Mouse (Mus musculus): Measurements from ENCODE around the gene Ptprd. TPM values are rescaled to one million over a fixed set of nuclear protein-coding genes. Genes with fewer than 3 reads are reported as not detected.
A peak's percentile ranks its signal among the peaks of the same experiment; 100 is the strongest.

Gene Ptprd
- polyA plus RNA-seq, 1 experiment from 2014 or later, result 14.5 TPM

DNA sequence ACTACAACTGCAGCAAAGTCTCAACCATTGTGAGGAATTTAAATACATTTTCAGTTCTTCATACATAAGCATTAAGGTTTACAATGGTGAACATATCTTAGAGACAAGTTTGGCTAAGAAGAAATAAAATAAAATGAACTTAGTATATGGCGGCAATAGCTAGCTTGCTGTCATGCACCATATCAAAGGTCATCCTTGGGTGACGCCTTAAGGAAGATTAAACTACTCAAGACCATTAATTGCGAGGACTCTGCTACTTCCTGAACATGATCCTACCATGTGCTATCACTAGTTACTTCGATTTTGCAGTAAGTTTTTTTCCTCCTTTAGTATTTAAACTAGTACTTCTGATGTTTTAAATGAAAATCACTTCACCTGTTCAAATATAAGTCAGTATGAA is 1949.0 kb downstream of the Ptprd start:
- ATAC-seq (replicated peaks; ENCODE audit: low FRiP score, low read depth), result no peak

DNA sequence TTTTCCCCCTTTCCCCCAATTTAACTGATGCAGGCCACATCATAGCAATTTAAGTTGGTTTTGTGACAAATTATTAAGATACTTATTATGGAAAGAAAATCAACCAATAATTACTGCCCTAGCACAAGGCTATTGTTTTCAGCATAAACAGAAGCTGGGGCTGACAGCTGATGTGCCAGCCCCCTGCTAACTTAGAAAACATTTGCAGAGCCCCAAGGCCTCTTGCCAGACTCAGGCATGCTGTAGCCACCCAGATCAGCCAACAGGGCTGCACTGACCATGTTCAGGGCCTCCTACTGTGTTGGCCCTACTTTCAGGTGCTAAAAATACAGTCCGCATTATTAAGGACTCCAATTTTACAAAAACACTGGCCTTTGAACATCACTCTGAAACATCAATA is 1951.1 kb downstream of the Ptprd start:
- Histone ChIP-seq H3K4me3 (replicated peaks; ENCODE audit: low read depth, low read length) (no peak overlapping the region), H3K36me3 (ENCODE audit: insufficient read depth, low read length) (no peaks in the 10 kb centered on the region), H3K27me3 (ENCODE audit: insufficient read depth, low read length) (no peaks in the 10 kb centered on the region), H3K4me2 (ENCODE audit: low read length) (no peak overlapping the region), H3K27ac (no peak overlapping the region), H3K4me1 (replicated peaks; ENCODE audit: insufficient read depth, low read length) (no peaks in the 10 kb centered on the region), H3K9ac (ENCODE audit: low read depth, low read length) (no peak overlapping the region), H3K9me3 (replicated peaks; ENCODE audit: low read length) (no peaks in the 10 kb centered on the region)
- ATAC-seq (replicated peaks; ENCODE audit: low FRiP score, low read depth) (no peak), DNase-seq (ENCODE audit: low spot score) (no peak)
- no peak for TF ChIP-seq CTCF (IDR thresholded peaks at IDR 0.05; ENCODE audit: low read depth)
- WGBS, result 94% methylated on average over 1 of the region's 1 CpGs

More for the DNA sequence above, 1949.0 kb downstream of the Ptprd start:
- WGBS, result 85% methylated on average over 4 of the region's 4 CpGs
- H3K4me1 ChIP-seq (replicated peaks; ENCODE audit: insufficient read depth, low read length), result no peaks in the 10 kb centered on the region
- no peak for DNase-seq (ENCODE audit: low spot score)
- no peak overlapping the region for H3K4me2 ChIP-seq (ENCODE audit: low read length)
- no peak overlapping the region for H3K9ac ChIP-seq (ENCODE audit: low read depth, low read length)
- no peaks in the 10 kb centered on the region for H3K36me3 ChIP-seq (ENCODE audit: insufficient read depth, low read length)
- no peak for TF ChIP-seq CTCF (IDR thresholded peaks at IDR 0.05; ENCODE audit: low read depth)
- no peak overlapping the region for H3K27ac ChIP-seq
- no peak overlapping the region for H3K4me3 ChIP-seq (replicated peaks; ENCODE audit: low read depth, low read length)
- no peaks in the 10 kb centered on the region for H3K9me3 ChIP-seq (replicated peaks; ENCODE audit: low read length)
- no peaks in the 10 kb centered on the region for H3K27me3 ChIP-seq (ENCODE audit: insufficient read depth, low read length)

DNA sequence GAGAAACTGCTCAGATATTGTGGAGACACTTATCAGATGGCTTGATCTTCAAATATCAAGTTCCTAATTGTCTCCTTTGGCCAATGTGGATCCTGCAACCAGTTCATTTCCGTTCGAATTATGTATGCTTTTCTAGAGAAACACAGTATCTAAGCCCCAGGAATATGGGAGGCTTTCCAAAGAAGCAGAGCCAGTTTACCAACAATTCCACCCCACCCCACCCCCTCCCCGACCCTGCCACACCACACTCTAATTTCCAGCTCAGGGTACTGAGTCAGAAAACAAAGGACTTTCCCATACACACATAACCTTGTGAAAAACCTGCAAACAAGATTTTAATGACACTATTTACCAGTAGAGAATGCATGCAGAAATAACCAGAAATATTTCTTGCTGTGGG is 1951.5 kb downstream of the Ptprd start:
- Histone ChIP-seq H3K36me3 (ENCODE audit: insufficient read depth, low read length) (no peaks in the 10 kb centered on the region), H3K9ac (ENCODE audit: low read depth, low read length) (no peak overlapping the region), H3K4me2 (ENCODE audit: low read length) (no peak overlapping the region), H3K27ac (no peak overlapping the region), H3K27me3 (ENCODE audit: insufficient read depth, low read length) (no peaks in the 10 kb centered on the region), H3K4me1 (replicated peaks; ENCODE audit: insufficient read depth, low read length) (no peaks in the 10 kb centered on the region), H3K9me3 (replicated peaks; ENCODE audit: low read length) (no peaks in the 10 kb centered on the region), H3K4me3 (replicated peaks; ENCODE audit: low read depth, low read length) (no peak overlapping the region)
- no peak for TF ChIP-seq CTCF (IDR thresholded peaks at IDR 0.05; ENCODE audit: low read depth)
- ATAC-seq (replicated peaks; ENCODE audit: low FRiP score, low read depth), result no peak
- no peak for DNase-seq (ENCODE audit: low spot score)
- WGBS, result 55% methylated on average over 3 of the region's 3 CpGs

DNA sequence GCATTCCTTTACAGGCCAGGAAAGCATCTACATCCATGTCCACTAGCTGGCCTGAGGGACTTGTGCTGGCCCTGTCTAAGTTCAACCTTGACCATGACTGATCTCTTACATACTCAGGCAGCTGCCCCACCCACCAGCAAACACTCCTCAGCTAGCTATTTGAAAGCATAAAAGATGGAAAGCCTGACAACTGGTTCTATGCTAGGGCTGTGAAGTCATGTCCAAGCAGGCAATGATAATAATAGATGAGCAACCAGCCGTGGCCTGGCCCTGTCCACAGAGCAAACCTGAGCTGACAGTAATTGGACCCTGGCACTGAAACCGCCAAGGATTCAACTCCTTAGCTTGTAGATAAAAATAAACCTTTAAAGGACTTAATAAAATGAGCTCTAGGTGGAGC is 1952.1 kb downstream of the Ptprd start:
- H3K4me1 ChIP-seq (replicated peaks; ENCODE audit: insufficient read depth, low read length), result no peaks in the 10 kb centered on the region
- H3K27me3 ChIP-seq (ENCODE audit: insufficient read depth, low read length), result no peaks in the 10 kb centered on the region
- TF ChIP-seq CTCF (IDR thresholded peaks at IDR 0.05; ENCODE audit: low read depth), result no peak
- no peaks in the 10 kb centered on the region for H3K9me3 ChIP-seq (replicated peaks; ENCODE audit: low read length)
- H3K4me2 ChIP-seq (ENCODE audit: low read length), result no peak overlapping the region
- no peak overlapping the region for H3K27ac ChIP-seq
- no peak overlapping the region for H3K4me3 ChIP-seq (replicated peaks; ENCODE audit: low read depth, low read length)
- no peak overlapping the region for H3K9ac ChIP-seq (ENCODE audit: low read depth, low read length)
- peak; percentile 60 for DNase-seq (ENCODE audit: low spot score)
- WGBS, result 15% methylated on average over 2 of the region's 2 CpGs
- peak; percentile 75 for ATAC-seq (replicated peaks; ENCODE audit: low FRiP score, low read depth)
- H3K36me3 ChIP-seq (ENCODE audit: insufficient read depth, low read length), result no peaks in the 10 kb centered on the region

GRCm38 (mm10) chr4:76244371-76244770 is 1967.4 kb downstream of the Ptprd start:
- ATAC-seq (replicated peaks; ENCODE audit: low FRiP score, low read depth), result no peak

GRCm38 (mm10) chr4:76241542-76241941 is 1970.2 kb downstream of the Ptprd start:
- no peaks in the 10 kb centered on the region for H3K36me3 ChIP-seq (ENCODE audit: insufficient read depth, low read length)
- no peak overlapping the region for H3K4me3 ChIP-seq (replicated peaks; ENCODE audit: low read depth, low read length)
- H3K4me2 ChIP-seq (ENCODE audit: low read length), result no peak overlapping the region
- DNase-seq (ENCODE audit: low spot score) (no peak), ATAC-seq (replicated peaks; ENCODE audit: low FRiP score, low read depth) (no peak)
- H3K4me1 ChIP-seq (replicated peaks; ENCODE audit: insufficient read depth, low read length), result no peaks in the 10 kb centered on the region
- no peak overlapping the region for H3K27ac ChIP-seq
- H3K27me3 ChIP-seq (ENCODE audit: insufficient read depth, low read length), result no peaks in the 10 kb centered on the region
- TF ChIP-seq CTCF (IDR thresholded peaks at IDR 0.05; ENCODE audit: low read depth), result no peak
- no peaks in the 10 kb centered on the region for H3K9me3 ChIP-seq (replicated peaks; ENCODE audit: low read length)
- no peak overlapping the region for H3K9ac ChIP-seq (ENCODE audit: low read depth, low read length)

More at GRCm38 (mm10) chr4:76244371-76244770, 1967.4 kb downstream of the Ptprd start:
- 81% methylated on average over 6 of the region's 6 CpGs for WGBS
- no peaks in the 10 kb centered on the region for H3K9me3 ChIP-seq (replicated peaks; ENCODE audit: low read length)
- no peak overlapping the region for H3K27ac ChIP-seq
- peak; percentile 9; the same call in 1 of the 2 replicates for TF ChIP-seq CTCF (IDR thresholded peaks at IDR 0.05; ENCODE audit: low read depth)
- no peak for DNase-seq (ENCODE audit: low spot score)
- H3K36me3 ChIP-seq (ENCODE audit: insufficient read depth, low read length), result no peaks in the 10 kb centered on the region
- no peak overlapping the region for H3K9ac ChIP-seq (ENCODE audit: low read depth, low read length)
- H3K4me1 ChIP-seq (replicated peaks; ENCODE audit: insufficient read depth, low read length), result no peaks in the 10 kb centered on the region
- no peaks in the 10 kb centered on the region for H3K27me3 ChIP-seq (ENCODE audit: insufficient read depth, low read length)
- no peak overlapping the region for H3K4me3 ChIP-seq (replicated peaks; ENCODE audit: low read depth, low read length)
- no peak overlapping the region for H3K4me2 ChIP-seq (ENCODE audit: low read length)

GRCm38 (mm10) chr4:76241140-76241539 is 1970.6 kb downstream of the Ptprd start:
- Histone ChIP-seq H3K27me3 (ENCODE audit: insufficient read depth, low read length) (no peaks in the 10 kb centered on the region), H3K27ac (no peak overlapping the region), H3K4me1 (replicated peaks; ENCODE audit: insufficient read depth, low read length) (no peaks in the 10 kb centered on the region), H3K4me2 (ENCODE audit: low read length) (no peak overlapping the region), H3K9me3 (replicated peaks; ENCODE audit: low read length) (no peaks in the 10 kb centered on the region), H3K4me3 (replicated peaks; ENCODE audit: low read depth, low read length) (no peak overlapping the region), H3K36me3 (ENCODE audit: insufficient read depth, low read length) (no peaks in the 10 kb centered on the region), H3K9ac (ENCODE audit: low read depth, low read length) (no peak overlapping the region)
- TF ChIP-seq CTCF (IDR thresholded peaks at IDR 0.05; ENCODE audit: low read depth), result no peak
- 34% methylated on average over 3 of the region's 3 CpGs for WGBS
- no peak for ATAC-seq (replicated peaks; ENCODE audit: low FRiP score, low read depth)
- DNase-seq (ENCODE audit: low spot score), result no peak
